Mouse (Mus musculus) kidney, postnatal 0 days (tissue): ENCODE results near the gene Rassf5. TPM values are rescaled to one million over a fixed set of nuclear protein-coding genes. Genes with fewer than 3 reads are reported as not detected.
A peak's percentile ranks its signal among the peaks of the same experiment; 100 is the strongest.

ENCODE experiments used
- ATAC-seq: fragments of 200-750 bp; cut with Nextera tagmentation; replicated peaks from 2 replicates; pipeline ENCODE4 v1.8.0; 2017; ENCODE audit warnings: low read depth, moderate number of reproducible peaks, moderate TSS enrichment, moderate library complexity; ENCODE audit not compliant: low FRiP score
- DNase-seq: peaks from one replicate; pipeline ENCODE4 v3.0.0-alpha.2; 2016; ENCODE audit warnings: low spot score
- H3K27ac ChIP-seq: fragments of 300-500 bp; sonication (generic); 2 replicates; pipeline ENCODE4 v1.5.1; 2014; ENCODE audit warnings: mild to moderate bottlenecking
- H3K27me3 ChIP-seq: fragments of 300-500 bp; sonication (generic); 2 replicates; pipeline ENCODE4 v1.6.1; 2014; ENCODE audit warnings: low read length, mixed read lengths; ENCODE audit not compliant: insufficient read depth
- H3K36me3 ChIP-seq: fragments of 300-500 bp; sonication (generic); 2 replicates; pipeline ENCODE4 v1.6.1; 2014; ENCODE audit warnings: low read length, mixed read lengths; ENCODE audit not compliant: insufficient read depth
- H3K4me1 ChIP-seq: fragments of 300-500 bp; sonication (generic); replicated peaks from 2 replicates; pipeline ENCODE4 v1.6.1; 2014; ENCODE audit warnings: antibody characterized with exemption, low read length, mixed read lengths; ENCODE audit not compliant: insufficient read depth
- H3K4me2 ChIP-seq: fragments of 300-500 bp; sonication (generic); 2 replicates; pipeline ENCODE4 v1.6.1; 2014; ENCODE audit warnings: mild to moderate bottlenecking, low read length, moderate library complexity, mixed read lengths
- H3K4me3 ChIP-seq: fragments of 300-500 bp; sonication (generic); replicated peaks from 2 replicates; pipeline ENCODE4 v1.5.1; 2014; ENCODE audit warnings: low read depth, low read length
- H3K9ac ChIP-seq: fragments of 300-500 bp; sonication (generic); 2 replicates; pipeline ENCODE4 v1.6.1; 2014; ENCODE audit warnings: low read depth, low read length
- H3K9me3 ChIP-seq: fragments of 300-500 bp; sonication (generic); replicated peaks from 2 replicates; pipeline ENCODE4 v1.6.1; 2016; ENCODE audit warnings: low read length, inconsistent platforms, mixed read lengths
- CTCF ChIP-seq: IDR thresholded peaks from 2 replicates; pipeline ENCODE4 v1.5.1; 2016; ENCODE audit warnings: antibody characterized with exemption, low read depth, mild to moderate bottlenecking, moderate library complexity
- WGBS: fragments of 180-500 bp; shearing (Covaris S2); extraction: QIAGEN DNeasy Blood & Tissue Kit; methylation state at CpG from one replicate; pipeline ENCODE4 v1.1.7; 2014; 5-methylcytosine and 5-hydroxymethylcytosine counted together
- polyA plus RNA-seq: library from polyadenylated mRNA; unstranded; fragments of >200 nt; fragmentation: Nextera tagmentation; extraction: Ambion mirVana; gene quantifications from 2 replicates; pipeline ENCODE4 v1.2.1, GENCODE M21; 2015

The Rassf5 gene
- polyA plus RNA-seq, 1 experiment from 2014 or later: 3.4 TPM

GRCm38 (mm10) chr1:131245926-131246325 lies 868 bp upstream of the Rassf5 start:
- Histone ChIP-seq H3K4me1 (peaks cover 25% of the 10 kb centered on the region), H3K27ac (no peak overlapping the region), H3K4me3 (peak overlapping the region; percentile 58), H3K9me3 (no peaks in the 10 kb centered on the region), H3K36me3 (no peaks in the 10 kb centered on the region), H3K9ac (no peak overlapping the region), H3K4me2 (peak overlapping the region; percentile 94), H3K27me3 (no peaks in the 10 kb centered on the region)
- TF ChIP-seq CTCF: peak; percentile 61
- ATAC-seq (peak; percentile 64), DNase-seq (peak; percentile 68)
- WGBS: 7% methylated on average over 9 of the region's 9 CpGs

DNA sequence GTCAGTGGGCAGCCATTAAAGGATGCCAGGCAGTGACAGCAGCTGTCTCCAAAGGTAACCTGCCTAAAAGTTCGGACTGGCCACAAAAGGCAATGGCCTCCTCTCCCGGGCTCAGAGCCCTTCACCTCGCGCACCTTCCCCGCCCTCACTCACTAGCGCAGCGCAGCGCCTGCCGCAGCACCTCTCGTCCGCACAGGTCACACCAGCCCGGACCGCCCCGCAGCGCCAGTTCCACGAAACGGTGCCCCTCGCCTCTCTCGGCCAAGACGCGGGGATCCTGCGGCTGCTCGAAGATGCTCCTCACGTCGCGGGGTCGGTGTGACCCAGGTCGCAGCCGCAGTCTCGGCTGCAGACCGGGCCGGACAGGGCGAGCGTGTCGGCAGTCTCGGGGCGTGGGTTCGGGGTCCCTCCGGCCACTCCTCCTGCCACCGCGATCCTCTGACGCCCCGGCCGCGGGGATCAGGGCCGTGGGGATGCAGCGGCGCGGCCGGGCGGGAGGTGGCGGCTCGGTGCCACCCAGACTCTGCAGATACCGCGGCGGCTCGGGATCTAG lies 446 bp downstream of the Rassf5 start:
- H3K36me3 ChIP-seq: no peaks in the 10 kb centered on the region
- peak overlapping the region; percentile 72 for H3K9ac ChIP-seq
- H3K27me3 ChIP-seq: no peaks in the 10 kb centered on the region
- ATAC-seq (peak; percentile 7; the same call in 1 of the 2 replicates), DNase-seq (no peak)
- peaks cover 25% of the 10 kb centered on the region for H3K4me1 ChIP-seq
- 1% methylated on average over 57 of the region's 57 CpGs for WGBS
- no peaks in the 10 kb centered on the region for H3K9me3 ChIP-seq
- H3K27ac ChIP-seq: no peak overlapping the region
- no peak for TF ChIP-seq CTCF
- peak overlapping the region; percentile 94 for H3K4me2 ChIP-seq
- H3K4me3 ChIP-seq: peak overlapping the region; percentile 58

GRCm38 (mm10) chr1:131242956-131243355 lies 2.1 kb downstream of the Rassf5 start:
- Histone ChIP-seq H3K4me3 (no peak overlapping the region), H3K4me2 (peak overlapping the region; percentile 10; the same call in 1 of the 2 replicates), H3K9ac (no peak overlapping the region), H3K27ac (no peak overlapping the region), H3K36me3 (no peaks in the 10 kb centered on the region), H3K4me1 (peaks cover 25% of the 10 kb centered on the region), H3K27me3 (no peaks in the 10 kb centered on the region), H3K9me3 (no peaks in the 10 kb centered on the region)
- no peak for DNase-seq
- 45% methylated on average over 6 of the region's 6 CpGs for WGBS
- no peak for TF ChIP-seq CTCF
- ATAC-seq: no peak

DNA sequence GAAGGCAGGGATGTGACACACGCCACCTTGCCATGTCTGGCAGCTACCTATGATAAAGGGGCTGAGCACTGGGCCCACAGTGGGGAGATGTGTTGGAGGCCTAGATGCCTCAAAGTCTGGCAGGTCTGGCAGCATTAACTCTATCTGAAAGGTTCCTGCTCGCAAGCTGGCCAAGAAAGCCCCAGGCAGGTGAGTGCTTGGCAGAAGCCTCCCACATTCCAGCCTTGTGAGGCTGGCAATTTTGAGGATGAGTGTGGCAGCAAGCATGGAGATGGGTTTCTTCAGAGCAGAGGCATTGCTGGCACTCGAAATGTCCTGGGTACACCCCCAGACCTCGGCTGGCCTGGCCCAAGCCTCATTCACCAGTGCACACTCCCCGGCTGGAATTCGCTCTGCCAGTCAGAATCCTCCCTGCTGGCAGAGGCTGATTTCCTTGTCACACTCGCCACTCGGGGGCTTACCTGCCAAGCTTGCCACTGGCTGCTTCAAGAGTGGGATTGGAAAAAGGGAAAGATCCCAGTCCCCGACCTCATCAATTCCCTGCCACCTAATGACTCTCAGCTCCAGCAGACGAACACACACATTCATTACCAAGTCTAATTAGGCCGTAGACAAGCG lies 5.4 kb downstream of the Rassf5 start:
- Histone ChIP-seq H3K9me3 (no peaks in the 10 kb centered on the region), H3K4me2 (no peak overlapping the region), H3K4me1 (peaks cover 12% of the 10 kb centered on the region; the same call in 1 of the 2 replicates), H3K27me3 (no peaks in the 10 kb centered on the region), H3K36me3 (no peaks in the 10 kb centered on the region), H3K4me3 (no peak overlapping the region), H3K9ac (no peak overlapping the region), H3K27ac (no peak overlapping the region)
- no peak for ATAC-seq
- no peak for DNase-seq
- WGBS: 73% methylated on average over 12 of the region's 12 CpGs
- no peak for TF ChIP-seq CTCF

DNA sequence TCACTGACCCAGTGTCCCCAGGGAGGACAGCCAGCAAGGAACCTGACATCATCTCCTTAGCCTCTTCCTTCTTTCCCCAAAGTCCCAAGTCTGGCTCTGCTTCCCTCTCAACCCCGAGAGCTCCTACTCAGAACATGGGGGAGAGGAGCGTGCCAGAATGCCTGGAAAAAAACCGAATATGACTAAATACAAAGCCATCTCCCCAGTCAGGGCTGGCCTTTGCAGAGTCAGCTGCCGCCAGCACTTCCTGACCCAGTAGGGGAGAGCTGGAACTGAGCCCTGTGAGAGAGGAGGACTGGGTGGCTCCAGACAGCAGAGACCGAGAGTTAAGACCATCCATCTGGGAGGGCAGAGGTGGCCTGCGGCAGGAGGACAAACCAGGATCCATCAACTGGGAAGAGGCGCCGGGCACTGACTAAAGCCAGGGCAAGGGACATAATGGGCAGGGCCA lies 6.1 kb downstream of the Rassf5 start:
- no peak for TF ChIP-seq CTCF
- Histone ChIP-seq H3K27me3 (no peaks in the 10 kb centered on the region), H3K4me3 (no peak overlapping the region), H3K9me3 (no peaks in the 10 kb centered on the region), H3K36me3 (no peaks in the 10 kb centered on the region), H3K4me2 (no peak overlapping the region), H3K4me1 (peaks cover 9% of the 10 kb centered on the region; the same call in 1 of the 2 replicates), H3K27ac (0 out of 2 replicates have a peak overlapping the region, but pooled peaks have one; percentile 8), H3K9ac (no peak overlapping the region)
- DNase-seq: peak; percentile 73
- ATAC-seq: peak; percentile 53; the same call in 1 of the 2 replicates
- 43% methylated on average over 8 of the region's 8 CpGs for WGBS

DNA sequence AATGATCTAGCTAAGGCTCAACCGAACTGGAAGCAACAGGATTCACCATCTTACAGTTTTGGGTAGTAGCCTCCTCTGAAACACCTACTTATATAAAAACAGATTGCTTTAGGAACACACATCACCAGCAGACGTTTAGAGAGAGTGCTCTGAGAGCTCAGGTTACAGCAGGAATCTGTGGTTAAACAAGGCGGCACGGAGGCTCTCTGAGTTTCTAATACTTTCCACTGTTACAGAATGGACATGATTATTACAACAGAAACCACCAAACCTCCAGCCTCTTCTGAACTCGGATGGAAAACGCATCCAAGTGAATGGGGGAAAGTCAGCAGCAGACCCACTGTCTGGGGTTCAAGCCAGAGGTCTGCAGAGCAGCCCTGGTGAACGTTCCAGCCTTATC lies 9.0 kb downstream of the Rassf5 start:
- H3K4me2 ChIP-seq: no peak overlapping the region
- H3K4me1 ChIP-seq: no peaks in the 10 kb centered on the region
- H3K4me3 ChIP-seq: no peak overlapping the region
- no peak overlapping the region for H3K9ac ChIP-seq
- no peak for ATAC-seq
- no peak overlapping the region for H3K27ac ChIP-seq
- WGBS: 42% methylated on average over 7 of the region's 7 CpGs
- TF ChIP-seq CTCF: no peak
- H3K9me3 ChIP-seq: no peaks in the 10 kb centered on the region
- DNase-seq: no peak
- H3K36me3 ChIP-seq: no peaks in the 10 kb centered on the region
- H3K27me3 ChIP-seq: no peaks in the 10 kb centered on the region
